Mouse (Mus musculus) E14TG2a.4 (cell line): ENCODE results near the gene Ufc1.
A peak's percentile ranks its signal among the peaks of the same experiment; 100 is the strongest.
"Not testable (repeated sequence)": the region's sequence is repeated elsewhere in the genome, so short reads cannot be mapped to it uniquely, and the experiment has no call there.

Source experiments
- H3K27me3 ChIP-seq: 2 replicates; pipeline ENCODE4 v1.6.1; 2014; ENCODE audit warnings: low read length, control low read depth; ENCODE audit not compliant: insufficient read depth
- H3K36me3 ChIP-seq: 2 replicates; pipeline ENCODE4 v1.6.1; 2014; ENCODE audit warnings: low read length, control low read depth; ENCODE audit not compliant: insufficient read depth
- H3K4me1 ChIP-seq: replicated peaks from 2 replicates; pipeline ENCODE4 v1.6.1; 2014; ENCODE audit warnings: low read depth, low read length, control low read depth
- H3K4me3 ChIP-seq: replicated peaks from 2 replicates; pipeline ENCODE4 v1.5.1; 2014; ENCODE audit warnings: mild to moderate bottlenecking, low read length
- H3K9me3 ChIP-seq: 2 replicates; pipeline ENCODE4 v1.6.1; 2014; ENCODE audit warnings: low read length, control low read depth
- CTCF ChIP-seq: conservative IDR thresholded peaks from 2 replicates; pipeline ENCODE4 v1.5.1; 2014; ENCODE audit warnings: low read length
- NANOG ChIP-seq: IDR thresholded peaks from 2 replicates; pipeline ENCODE4 v1.6.1; 2014; ENCODE audit warnings: borderline replicate concordance, low read length, mixed read lengths
- POU5F1 ChIP-seq: IDR thresholded peaks from 2 replicates; pipeline ENCODE4 v1.6.1; 2014; ENCODE audit warnings: low read length, borderline replicate concordance

The Ufc1 gene

DNA sequence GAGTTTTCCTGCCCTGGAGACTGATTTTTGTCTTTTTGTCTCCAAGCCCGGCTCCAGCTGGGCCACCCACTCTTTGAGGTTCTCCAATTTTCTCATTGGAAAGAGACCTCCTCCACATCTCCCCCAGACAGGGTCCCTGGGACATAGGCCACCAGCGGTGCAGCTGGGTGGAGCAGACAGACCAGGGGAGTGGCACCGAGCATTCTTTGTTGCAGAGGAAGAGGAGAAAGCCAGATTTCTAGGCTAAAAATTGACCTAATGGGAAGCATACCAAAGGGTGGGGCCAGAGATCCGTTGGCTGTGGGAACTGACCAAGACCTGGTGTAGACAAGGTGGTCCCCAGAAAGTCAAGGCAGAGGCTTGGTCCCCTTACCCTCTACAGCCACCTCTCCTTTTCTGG, 46.9 kb downstream of the Ufc1 start:
- Histone ChIP-seq H3K27me3 (peaks cover 12% of the 10 kb centered on the region; the same call in 1 of the 2 replicates), H3K4me3 (peak overlapping the region; percentile 91), H3K36me3 (peaks cover 22% of the 10 kb centered on the region), H3K4me1 (peaks cover 75% of the 10 kb centered on the region), H3K9me3 (no peaks in the 10 kb centered on the region)
- TF ChIP-seq CTCF (no peak), NANOG (no peak), POU5F1 (no peak)

DNA sequence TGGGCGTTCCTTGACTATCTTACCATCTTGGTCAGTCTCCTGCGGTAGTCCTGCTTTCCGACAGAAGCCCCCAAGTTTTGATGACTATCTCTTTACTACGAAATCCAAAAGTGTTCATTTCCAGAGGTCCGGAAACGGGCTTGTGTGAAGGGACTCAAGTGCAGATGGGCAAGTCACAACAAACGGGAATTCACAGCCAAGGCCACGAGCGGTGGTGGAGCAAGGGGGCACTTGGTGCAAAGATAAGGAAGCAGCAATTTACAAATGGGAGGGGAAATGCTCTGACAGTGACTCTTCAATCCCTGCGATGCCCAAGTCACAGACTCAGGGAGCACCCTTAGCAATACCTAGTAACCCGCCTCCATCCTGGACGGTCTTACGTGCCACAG, 47.4 kb downstream of the Ufc1 start:
- H3K27me3 ChIP-seq, result peaks cover 11% of the 10 kb centered on the region; the same call in 1 of the 2 replicates
- peaks cover 27% of the 10 kb centered on the region for H3K36me3 ChIP-seq
- no peaks in the 10 kb centered on the region for H3K9me3 ChIP-seq
- peaks cover 75% of the 10 kb centered on the region for H3K4me1 ChIP-seq
- TF ChIP-seq POU5F1, result no peak
- TF ChIP-seq NANOG, result no peak
- no peak for TF ChIP-seq CTCF
- peak overlapping the region; percentile 91 for H3K4me3 ChIP-seq

DNA sequence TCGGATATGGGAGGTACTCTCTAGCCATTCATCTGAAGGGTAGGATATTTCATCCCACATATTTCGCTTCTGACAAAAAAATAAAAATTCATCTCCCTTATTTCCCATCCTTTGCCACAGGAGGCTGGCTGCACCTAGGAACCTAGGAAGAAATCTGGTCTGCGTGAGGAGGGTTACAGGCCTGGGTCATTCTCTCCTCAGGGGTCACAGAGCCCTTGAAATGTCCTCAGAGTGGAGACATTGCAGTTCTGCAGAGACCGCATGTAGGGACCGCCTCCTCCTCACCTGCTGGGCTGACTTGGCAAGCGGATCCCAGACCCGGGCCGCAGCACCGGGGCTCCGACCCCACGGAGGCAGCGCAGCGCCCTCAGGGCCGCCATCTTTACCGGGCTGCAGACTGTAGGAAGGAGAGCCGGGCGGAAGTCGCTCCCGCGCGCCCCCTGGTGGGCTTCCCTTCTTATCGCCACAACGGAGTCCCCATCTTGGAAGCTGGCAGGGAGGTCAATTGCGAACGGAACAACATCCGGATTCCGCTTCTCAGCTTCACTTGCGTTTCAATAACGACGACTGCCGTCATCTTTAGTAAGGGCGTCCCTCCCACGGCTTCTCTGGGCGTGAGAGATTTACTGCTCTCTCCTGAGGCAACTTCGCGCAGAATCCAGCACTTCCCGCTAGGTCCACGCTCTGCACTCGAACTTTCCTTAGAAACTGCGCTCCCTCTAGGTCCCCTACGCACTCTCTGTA, 47.9 kb downstream of the Ufc1 start:
- Histone ChIP-seq H3K4me3 (peak overlapping the region; percentile 91), H3K36me3 (peaks cover 30% of the 10 kb centered on the region), H3K9me3 (no peaks in the 10 kb centered on the region), H3K27me3 (peaks cover 11% of the 10 kb centered on the region; the same call in 1 of the 2 replicates), H3K4me1 (peaks cover 74% of the 10 kb centered on the region)
- TF ChIP-seq POU5F1 (no peak), CTCF (peak; percentile 59)

DNA sequence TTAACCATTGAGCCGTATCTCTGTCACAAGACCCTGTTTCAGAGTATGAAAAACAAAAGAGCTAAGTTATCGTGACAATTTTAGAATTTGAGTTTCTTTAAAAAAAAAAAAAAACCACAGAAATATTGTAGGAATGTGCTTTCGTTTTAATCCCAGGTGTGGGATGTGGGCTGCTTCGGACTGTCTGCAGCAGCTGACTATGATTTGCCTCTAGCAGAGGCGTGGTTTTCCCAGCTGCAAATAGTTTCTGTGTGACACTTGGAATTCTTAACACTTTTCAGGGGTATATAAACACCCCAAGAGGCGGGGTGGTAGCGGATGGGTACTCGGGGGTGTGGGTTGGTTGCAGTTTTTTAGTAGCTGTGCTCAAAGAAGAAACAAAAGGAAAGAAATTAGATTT, 49.5 kb downstream of the Ufc1 start:
- H3K36me3 ChIP-seq, result peaks cover 45% of the 10 kb centered on the region
- H3K4me3 ChIP-seq, result no peak overlapping the region; the same call in 1 of the 2 replicates
- peaks cover 74% of the 10 kb centered on the region for H3K4me1 ChIP-seq
- peaks cover 2% of the 10 kb centered on the region; the same call in 1 of the 2 replicates for H3K27me3 ChIP-seq
- TF ChIP-seq NANOG (no peak), POU5F1 (no peak)
- no peaks in the 10 kb centered on the region for H3K9me3 ChIP-seq

DNA sequence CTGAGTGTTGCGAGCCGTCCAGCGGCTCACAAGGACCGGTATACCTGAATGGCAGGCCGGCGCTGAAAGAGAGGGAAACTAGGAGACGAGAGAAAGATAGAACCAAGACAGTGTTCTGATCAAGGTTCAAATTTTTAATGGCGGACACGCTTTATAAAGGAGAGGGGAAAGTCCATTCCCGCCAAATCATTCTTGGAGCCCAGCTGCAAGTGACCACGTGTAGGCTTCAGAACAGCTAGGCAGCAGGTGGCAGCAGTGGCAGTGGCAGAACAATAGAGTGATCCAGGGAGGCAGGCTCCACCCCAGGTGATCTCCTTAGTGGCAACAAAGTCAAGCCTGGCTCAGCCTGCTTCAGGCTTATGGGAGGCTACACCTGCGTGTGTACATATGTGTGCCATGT, 52.9 kb downstream of the Ufc1 start:
- Histone ChIP-seq H3K4me1 (peaks cover 64% of the 10 kb centered on the region), H3K36me3 (peaks cover 76% of the 10 kb centered on the region)
- H3K9me3 ChIP-seq, H3K27me3 ChIP-seq, H3K4me3 ChIP-seq: not testable (repeated sequence)

DNA sequence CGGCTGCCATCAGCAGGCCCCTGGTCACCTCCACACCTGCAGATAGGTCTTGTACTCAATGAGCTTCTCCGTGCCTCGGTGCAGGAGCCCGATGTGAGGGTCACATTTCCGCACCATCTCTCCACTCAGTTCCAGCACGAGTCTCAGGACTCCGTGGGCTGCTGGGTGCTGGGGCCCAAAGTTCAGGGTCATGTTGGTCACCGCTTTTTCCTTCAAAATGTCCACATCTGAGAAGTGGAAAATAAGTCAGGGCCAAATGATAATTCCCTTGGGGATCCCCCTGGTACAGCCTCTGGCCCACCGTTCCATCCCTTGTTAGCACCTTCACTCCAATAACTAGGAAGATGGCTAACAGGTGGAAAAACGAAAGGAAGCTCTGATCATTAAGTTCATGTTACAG, 53.9 kb downstream of the Ufc1 start:
- Histone ChIP-seq H3K36me3 (peaks cover 85% of the 10 kb centered on the region), H3K4me1 (peaks cover 64% of the 10 kb centered on the region), H3K9me3 (no peaks in the 10 kb centered on the region), H3K27me3 (no peaks in the 10 kb centered on the region), H3K4me3 (no peak overlapping the region)
- no peak for TF ChIP-seq CTCF
- TF ChIP-seq POU5F1, result no peak
- TF ChIP-seq NANOG, result no peak

DNA sequence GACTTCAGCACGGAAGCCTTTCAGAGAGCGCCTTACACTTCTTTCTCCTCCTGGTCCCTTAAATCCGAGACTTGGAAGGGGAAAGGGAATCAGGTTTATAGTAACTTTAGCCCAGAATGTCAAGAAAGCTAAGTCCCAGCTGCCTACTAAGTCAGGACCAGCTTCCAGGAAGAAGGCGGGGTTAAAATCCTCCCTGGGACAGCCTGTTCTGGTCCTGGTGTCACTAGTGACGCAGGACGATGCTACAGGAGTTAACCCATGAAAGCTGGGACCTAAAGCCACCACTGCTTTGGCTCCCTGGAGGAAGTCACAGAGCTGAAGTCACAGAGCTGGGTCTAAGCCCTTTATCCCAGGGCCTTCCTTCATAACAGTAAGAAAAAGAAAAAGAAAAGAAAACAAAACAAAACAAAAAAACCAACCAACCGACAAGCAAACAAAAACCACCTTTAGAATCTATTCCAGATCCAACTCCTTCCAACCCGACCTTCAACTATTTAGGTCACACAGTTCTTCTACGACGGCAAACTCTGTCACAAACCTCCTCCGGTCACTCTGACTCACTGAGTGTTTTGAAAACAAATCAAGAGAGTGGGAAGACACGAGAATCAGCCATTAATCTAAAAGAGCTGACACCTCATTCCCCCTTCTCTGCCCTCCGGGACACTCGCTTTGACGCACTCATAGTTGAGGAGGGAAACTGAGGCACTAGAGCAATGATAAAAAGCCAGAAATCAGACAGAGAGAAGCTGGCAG, 54.7 kb downstream of the Ufc1 start:
- TF ChIP-seq POU5F1 (no peak), NANOG (no peak), CTCF (no peak)
- H3K4me3 ChIP-seq, result no peak overlapping the region
- H3K36me3 ChIP-seq, result peaks cover 88% of the 10 kb centered on the region
- H3K4me1 ChIP-seq, result peaks cover 57% of the 10 kb centered on the region
- no peaks in the 10 kb centered on the region for H3K9me3 ChIP-seq
- H3K27me3 ChIP-seq, result no peaks in the 10 kb centered on the region
